Mouse (Mus musculus) heart, embryonic 13.5 days (tissue): ENCODE measurements around the gene Gpx7. TPM values are rescaled to one million over a fixed set of nuclear protein-coding genes. Genes with fewer than 3 reads are reported as not detected.
A peak's percentile ranks its signal among the peaks of the same experiment; 100 is the strongest.
"Not testable (repeated sequence)": the region's sequence is repeated elsewhere in the genome, so short reads cannot be mapped to it uniquely, and the experiment has no call there.

Source experiments
- ATAC-seq: fragments of 200-750 bp; cut with Nextera tagmentation; 2 replicates; pipeline ENCODE4 v1.8.0; 2017; ENCODE audit warnings: moderate TSS enrichment; ENCODE audit not compliant: insufficient number of reproducible peaks, low FRiP score, low TSS enrichment; ENCODE audit errors: extremely low read depth
- H3K27ac ChIP-seq: fragments of 300-500 bp; sonication (generic); replicated peaks from 2 replicates; pipeline ENCODE4 v1.5.1; 2015; ENCODE audit warnings: moderate library complexity, mild to moderate bottlenecking, inconsistent platforms
- H3K27me3 ChIP-seq: fragments of 300-500 bp; sonication (generic); replicated peaks from 2 replicates; pipeline ENCODE4 v1.6.1; 2015; ENCODE audit warnings: mild to moderate bottlenecking, inconsistent platforms
- H3K36me3 ChIP-seq: fragments of 300-500 bp; sonication (generic); 2 replicates; pipeline ENCODE4 v1.6.1; 2015; ENCODE audit warnings: mild to moderate bottlenecking, inconsistent platforms
- H3K4me1 ChIP-seq: fragments of 300-500 bp; sonication (generic); 2 replicates; pipeline ENCODE4 v1.6.1; 2015; ENCODE audit warnings: inconsistent platforms
- H3K4me2 ChIP-seq: fragments of 300-500 bp; sonication (generic); 2 replicates; pipeline ENCODE4 v1.6.1; 2015; ENCODE audit warnings: inconsistent platforms, mild to moderate bottlenecking, moderate library complexity
- H3K4me3 ChIP-seq: fragments of 300-500 bp; sonication (generic); 2 replicates; pipeline ENCODE4 v1.5.1; 2015; ENCODE audit warnings: moderate library complexity, mild to moderate bottlenecking, inconsistent platforms
- H3K9ac ChIP-seq: fragments of 300-500 bp; sonication (generic); 2 replicates; pipeline ENCODE4 v1.6.1; 2015; ENCODE audit warnings: inconsistent platforms, mild to moderate bottlenecking, moderate library complexity
- H3K9me3 ChIP-seq: fragments of 300-500 bp; sonication (generic); 2 replicates; pipeline ENCODE4 v1.6.1; 2016; ENCODE audit warnings: inconsistent platforms
- WGBS: fragments of 180-500 bp; shearing (Covaris S2); methylation state at CpG from one replicate; pipeline ENCODE4 v1.1.7; 2015; ENCODE audit warnings: mixed read lengths; 5-methylcytosine and 5-hydroxymethylcytosine counted together
- polyA plus RNA-seq: library from polyadenylated mRNA; unstranded; fragments of >200 nt; fragmentation: Nextera tagmentation; extraction: Ambion mirVana; gene quantifications from 2 replicates; pipeline ENCODE4 v1.2.1, GENCODE M21; 2015

The Gpx7 gene
- polyA plus RNA-seq, 1 experiment from 2014 or later, result 61.9 TPM

DNA sequence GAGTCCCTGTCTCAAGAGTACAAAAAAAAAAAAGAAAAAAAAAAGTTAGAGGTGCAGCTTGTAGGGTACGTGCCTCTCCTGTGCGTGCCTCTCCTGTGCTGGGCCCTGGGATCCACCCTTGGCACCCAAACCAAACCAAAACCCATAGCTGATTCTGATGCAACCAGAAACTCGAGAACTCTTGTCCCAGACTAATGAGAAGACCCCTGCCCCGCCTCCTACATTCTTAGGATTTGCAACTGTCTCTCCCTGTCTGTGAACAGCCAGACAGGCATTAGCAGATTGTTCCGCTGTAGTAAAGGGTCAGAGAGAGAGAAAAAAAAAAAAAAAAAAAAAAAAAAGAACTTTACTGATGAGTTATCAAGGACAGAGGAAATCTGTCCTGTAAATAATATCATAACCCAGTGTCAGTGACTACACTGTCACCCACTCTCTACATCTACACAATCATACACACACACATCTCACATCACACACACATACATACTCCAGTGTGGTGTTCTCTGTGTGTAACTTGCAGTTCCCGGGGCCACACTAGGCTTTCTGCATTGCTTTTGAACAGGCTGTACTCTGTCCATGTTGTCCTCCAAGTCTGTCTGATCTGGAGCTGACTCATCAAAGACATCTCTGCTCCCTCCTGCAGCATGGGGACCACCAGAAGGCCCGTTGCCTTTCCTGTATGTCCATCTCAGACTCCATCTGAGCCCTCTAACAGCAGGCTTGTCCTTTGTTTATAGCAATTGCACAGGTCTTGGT lies 43.2 kb downstream of the Gpx7 start:
- H3K27me3 ChIP-seq, result no peaks in the 10 kb centered on the region
- H3K4me3 ChIP-seq, result no peak overlapping the region
- no peak for ATAC-seq
- peak overlapping the region; percentile 92 for H3K27ac ChIP-seq
- no peaks in the 10 kb centered on the region for H3K9me3 ChIP-seq
- H3K9ac ChIP-seq, result peak overlapping the region; percentile 53
- WGBS, result 19% methylated on average over 7 of the region's 7 CpGs
- peak overlapping the region; percentile 43 for H3K4me2 ChIP-seq
- H3K36me3 ChIP-seq, result no peaks in the 10 kb centered on the region
- peaks cover 55% of the 10 kb centered on the region for H3K4me1 ChIP-seq

GRCm38 (mm10) chr4:108362321-108363261 lies 44.2 kb downstream of the Gpx7 start:
- Histone ChIP-seq H3K36me3 (no peaks in the 10 kb centered on the region), H3K27ac (peak overlapping the region; percentile 92), H3K9ac (peak overlapping the region; percentile 53), H3K9me3 (no peaks in the 10 kb centered on the region), H3K4me2 (peak overlapping the region; percentile 43), H3K4me1 (peaks cover 62% of the 10 kb centered on the region), H3K4me3 (no peak overlapping the region), H3K27me3 (no peaks in the 10 kb centered on the region)
- no peak for ATAC-seq
- 20% methylated on average over 18 of the region's 18 CpGs for WGBS

GRCm38 (mm10) chr4:108360136-108361055 lies 46.4 kb downstream of the Gpx7 start:
- Histone ChIP-seq H3K9ac (peak overlapping the region; percentile 58; the same call in 1 of the 2 replicates), H3K9me3 (no peaks in the 10 kb centered on the region), H3K27me3 (no peaks in the 10 kb centered on the region), H3K4me1 (peaks cover 78% of the 10 kb centered on the region), H3K36me3 (no peaks in the 10 kb centered on the region), H3K4me2 (peak overlapping the region; percentile 62), H3K27ac (peak overlapping the region; percentile 93), H3K4me3 (peak overlapping the region; percentile 35)
- ATAC-seq, result peak; percentile 68
- WGBS, result 7% methylated on average over 28 of the region's 28 CpGs

- Histone ChIP-seq H3K36me3 (no peaks in the 10 kb centered on the region), H3K9ac (no peak overlapping the region), H3K9me3 (no peaks in the 10 kb centered on the region), H3K4me1 (peaks cover 74% of the 10 kb centered on the region), H3K27ac (peak overlapping the region; percentile 93), H3K4me2 (no peak overlapping the region), H3K4me3 (no peak overlapping the region), H3K27me3 (no peaks in the 10 kb centered on the region)
- 35% methylated on average over 4 of the region's 4 CpGs for WGBS
- ATAC-seq, result no peak
Observed at GRCm38 (mm10) chr4:108358498-108358897, 48.3 kb downstream of the Gpx7 start.

GRCm38 (mm10) chr4:108357458-108357857 lies 49.3 kb downstream of the Gpx7 start:
- Histone ChIP-seq H3K36me3 (no peaks in the 10 kb centered on the region), H3K4me2 (no peak overlapping the region), H3K27me3 (no peaks in the 10 kb centered on the region), H3K27ac (no peak overlapping the region), H3K4me3 (no peak overlapping the region), H3K4me1 (peaks cover 64% of the 10 kb centered on the region), H3K9me3 (no peaks in the 10 kb centered on the region), H3K9ac (no peak overlapping the region)
- 85% methylated on average over 8 of the region's 8 CpGs for WGBS
- no peak for ATAC-seq

DNA sequence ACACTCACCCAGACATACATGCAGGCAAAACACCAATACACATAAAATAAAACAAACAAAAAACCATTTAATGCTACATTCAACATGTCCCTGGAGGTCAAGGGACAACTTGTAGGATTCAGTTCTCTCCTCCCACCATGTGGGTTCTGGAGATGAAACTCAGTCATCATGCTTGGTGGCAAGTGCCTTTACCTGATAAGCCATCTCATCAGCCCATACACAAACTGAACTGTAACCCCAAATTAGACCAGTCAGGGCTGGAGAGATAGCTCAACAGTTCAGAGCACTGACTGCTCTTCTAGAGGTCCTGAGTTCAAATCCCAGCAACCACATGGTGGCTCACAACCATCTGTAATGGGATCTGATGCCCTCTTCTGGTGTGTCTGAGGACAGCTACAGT lies 53.2 kb downstream of the Gpx7 start:
- not testable (repeated sequence) for H3K36me3 ChIP-seq, H3K4me2 ChIP-seq, H3K27me3 ChIP-seq, ATAC-seq, H3K4me3 ChIP-seq, H3K9me3 ChIP-seq, H3K27ac ChIP-seq, H3K9ac ChIP-seq
- peaks cover 72% of the 10 kb centered on the region for H3K4me1 ChIP-seq

DNA sequence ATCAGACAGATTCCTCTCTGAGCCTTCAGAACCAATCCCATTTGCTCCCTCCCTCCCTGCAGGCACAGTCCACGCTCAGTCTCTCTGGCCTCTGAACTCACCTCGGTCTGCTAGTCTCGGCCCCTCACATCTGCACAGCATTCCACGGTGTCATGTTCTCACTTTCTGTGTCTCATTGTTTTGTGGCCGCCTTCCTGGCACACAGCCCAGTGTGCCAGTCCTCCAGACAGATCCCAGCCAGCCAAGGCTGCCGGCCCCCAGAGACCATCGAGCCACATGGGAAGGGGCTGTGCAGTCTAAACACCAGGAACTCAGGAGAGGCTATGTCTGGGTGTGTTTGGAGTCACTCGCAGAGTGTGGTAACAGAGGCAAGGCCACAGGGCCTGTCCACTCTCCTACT lies 55.9 kb downstream of the Gpx7 start:
- Histone ChIP-seq H3K9ac (peak overlapping the region; percentile 50), H3K27ac (peak overlapping the region; percentile 93), H3K4me2 (peak overlapping the region; percentile 27; the same call in 1 of the 2 replicates), H3K4me3 (no peak overlapping the region), H3K4me1 (peaks cover 68% of the 10 kb centered on the region), H3K27me3 (no peaks in the 10 kb centered on the region), H3K9me3 (no peaks in the 10 kb centered on the region), H3K36me3 (no peaks in the 10 kb centered on the region)
- ATAC-seq, result peak; percentile 28; the same call in 1 of the 2 replicates
- 7% methylated on average over 8 of the region's 8 CpGs for WGBS

Other genes with a start within 250 kb of the Gpx7 start
- 18.5 and 21.1 TPM in 2 replicates for gene Echdc2, start 241.5 kb downstream of the Gpx7 start, polyA plus RNA-seq
- 0.08 TPM in 2 replicates for gene Zyg11a, start 188.9 kb downstream of the Gpx7 start, polyA plus RNA-seq
- 6.3 and 6.6 TPM in 2 replicates for gene Zyg11b, start 105.9 kb downstream of the Gpx7 start, polyA plus RNA-seq
- gene Coa7, start 78.8 kb downstream of the Gpx7 start, polyA plus RNA-seq, result 37.1 and 41.6 TPM in 2 replicates
- gene Shisal2a, start 23.6 kb downstream of the Gpx7 start, polyA plus RNA-seq, result 1.1 and 1.8 TPM in 2 replicates
- gene Tut4, start 52.5 kb upstream of the Gpx7 start, polyA plus RNA-seq, result 44.4 and 45.6 TPM in 2 replicates
- 56.9 and 63.9 TPM in 2 replicates for gene Prpf38a, start 172.4 kb upstream of the Gpx7 start, polyA plus RNA-seq
- 5.1 and 6.6 TPM in 2 replicates for gene Orc1, start 172.5 kb upstream of the Gpx7 start, polyA plus RNA-seq
- 14.7 and 15.3 TPM in 2 replicates for gene Cc2d1b, start 213.0 kb upstream of the Gpx7 start, polyA plus RNA-seq